Mouse (Mus musculus): Measurements from ENCODE around the gene Zfp235. TPM values are rescaled to one million over a fixed set of nuclear protein-coding genes. Genes with fewer than 3 reads are reported as not detected.

The Zfp235 gene
- total RNA-seq, 2 experiments from 2014 or later = 3.7 to 5.1 TPM

GRCm38 (mm10) chr7:24142566-24142965, 8.6 kb downstream of the Zfp235 start:
- intact Hi-C loops (cut with DNase I) = no loop called here
- TF ChIP-seq CTCF (IDR thresholded peaks at IDR 0.05) = no peak
- DNase-seq = no peak
- Histone ChIP-seq H3K27ac (no peak overlapping the region), H3K4me3 (no peak overlapping the region)

- no peak overlapping the region for H3K4me3 ChIP-seq
- TF ChIP-seq CTCF (IDR thresholded peaks at IDR 0.05) = peak; percentile 9; the same call in 1 of the 2 replicates
- H3K27ac ChIP-seq = no peak overlapping the region
- no peak for DNase-seq
- intact Hi-C loops (cut with DNase I) = no loop called here
Measured at GRCm38 (mm10) chr7:24153272-24153671, 19.3 kb downstream of the Zfp235 start.

GRCm38 (mm10) chr7:24172191-24172590, 38.2 kb downstream of the Zfp235 start:
- no peak for DNase-seq
- Histone ChIP-seq H3K27ac (no peak overlapping the region), H3K4me3 (no peak overlapping the region)
- intact Hi-C loops (cut with DNase I) = no loop called here
- TF ChIP-seq CTCF (IDR thresholded peaks at IDR 0.05) = no peak

GRCm38 (mm10) chr7:24174618-24175336, 40.8 kb downstream of the Zfp235 start, which contains the start of gene Zfp114:
Gene Zfp114 (plus strand): TSS chr7:24175060.
- peak; percentile 56 for DNase-seq
- Histone ChIP-seq H3K27ac (peak within 1 kb of the TSS; percentile 64), H3K4me3 (peak within 1 kb of the TSS; percentile 73)
- intact Hi-C loops (cut with DNase I) = no loop called here
- no peak for TF ChIP-seq CTCF (IDR thresholded peaks at IDR 0.05)

- no peak for DNase-seq
- H3K27ac ChIP-seq = peak overlapping the region; percentile 64
- H3K4me3 ChIP-seq = peak overlapping the region; percentile 73
- no peak for TF ChIP-seq CTCF (IDR thresholded peaks at IDR 0.05)
- intact Hi-C loops (cut with DNase I) = no loop called here
Measured at GRCm38 (mm10) chr7:24175337-24175711, 41.4 kb downstream of the Zfp235 start.

- intact Hi-C loops (cut with DNase I) = no loop called here
- no peak overlapping the region for H3K4me3 ChIP-seq
- DNase-seq = no peak
Measured at GRCm38 (mm10) chr7:24187611-24188010, 53.6 kb downstream of the Zfp235 start.

GRCm38 (mm10) chr7:24188901-24189570, 55.1 kb downstream of the Zfp235 start:
- Histone ChIP-seq H3K27ac (no peak overlapping the region), H3K4me3 (no peak overlapping the region)
- no peak for TF ChIP-seq CTCF (IDR thresholded peaks at IDR 0.05)
- intact Hi-C loops (cut with DNase I) = no loop called here
- DNase-seq = no peak

More at GRCm38 (mm10) chr7:24187611-24188010, 53.6 kb downstream of the Zfp235 start:
- H3K27ac ChIP-seq = no peak overlapping the region
- no peak for TF ChIP-seq CTCF (IDR thresholded peaks at IDR 0.05)

GRCm38 (mm10) chr7:24189571-24189944, 55.6 kb downstream of the Zfp235 start:
- intact Hi-C loops (cut with DNase I) = no loop called here
- H3K27ac ChIP-seq = no peak overlapping the region
- DNase-seq = no peak
- no peak for TF ChIP-seq CTCF (IDR thresholded peaks at IDR 0.05)
- no peak overlapping the region for H3K4me3 ChIP-seq

- no peak overlapping the region for H3K4me3 ChIP-seq
- intact Hi-C loops (cut with DNase I) = no loop called here
- H3K27ac ChIP-seq = no peak overlapping the region
- DNase-seq = no peak
- no peak for TF ChIP-seq CTCF (IDR thresholded peaks at IDR 0.05)
Measured at GRCm38 (mm10) chr7:24191361-24191760, 57.4 kb downstream of the Zfp235 start.

Other genes with a start within 250 kb of the Zfp235 start
- not detected for gene Vmn1r178, start 242.2 kb upstream of the Zfp235 start, total RNA-seq (2021)
- not detected for gene Vmn1r179, start 207.2 kb upstream of the Zfp235 start, total RNA-seq (2021)
- not detected for gene Vmn1r180, start 183.5 kb upstream of the Zfp235 start, total RNA-seq (2021)
- gene Vmn1r181, start 159.6 kb upstream of the Zfp235 start, total RNA-seq (2021) = not detected
- not detected for gene V1rd19, start 132.5 kb upstream of the Zfp235 start, total RNA-seq (2021)
- not detected for gene Vmn1r183, start 80.9 kb upstream of the Zfp235 start, total RNA-seq (2021)
- 10 to 100 TPM; 16.6 to 17.8 TPM for gene Zfp180, start 52.2 kb upstream of the Zfp235 start, total RNA-seq (2021)
- 1 to 10 TPM; 6.6 to 6.7 TPM for gene Zfp112, start 21.9 kb upstream of the Zfp235 start, total RNA-seq (2021)
- gene Zfp114, start 40.9 kb downstream of the Zfp235 start, total RNA-seq (2021) = under 1 TPM in 1 of 2 experiments, not detected in 1; 0.56 TPM
- 1 to 10 TPM; 3.3 to 3.6 TPM for gene Zfp111, start 77.3 kb downstream of the Zfp235 start, total RNA-seq (2021)
- 1 to 10 TPM; 2.4 TPM for gene Zfp109, start 103.4 kb downstream of the Zfp235 start, total RNA-seq (2021)
- 1 to 10 TPM; 1.9 to 2.3 TPM for gene Zfp108, start 120.6 kb downstream of the Zfp235 start, total RNA-seq (2021)
- gene Zfp93, start 136.3 kb downstream of the Zfp235 start, total RNA-seq (2021) = 1 to 10 TPM; 4.3 to 5.9 TPM
- gene Zfp61, start 167.1 kb downstream of the Zfp235 start, total RNA-seq (2021) = 1 to 10 TPM; 2.6 to 4.1 TPM
- gene Zfp94, start 182.5 kb downstream of the Zfp235 start, total RNA-seq (2021) = 1 to 10 TPM; 2.4 to 2.5 TPM
- not detected for gene Tescl, start 199.8 kb downstream of the Zfp235 start, total RNA-seq (2021)
- gene Lypd5, start 215.0 kb downstream of the Zfp235 start, total RNA-seq (2021) = not detected
- gene Kcnn4, start 236.1 kb downstream of the Zfp235 start, total RNA-seq (2021) = under 1 TPM; 0.25 to 0.64 TPM

Measured in gastrocnemius, adult 2 months (tissue).